Mouse (Mus musculus): ENCODE measurements at regions not wholly inside any gene's neighbourhood (a gene's known extent, or its start where the extent isn't known, plus 50 kb on each side); places are given as distances from the start of the nearest gene placed in this dataset.
"Not testable (repeated sequence)": the region's sequence is repeated elsewhere in the genome, so short reads cannot be mapped to it uniquely, and the experiment has no call there.

GRCm38 (mm10) chr8:96174996-96175395, 286.6 kb upstream of the Got2 start:
- DNase-seq (ENCODE audit: low read depth, low spot score): no peak

- DNase-seq (ENCODE audit: low read depth, low spot score): no peak
These were observed 276.6 kb upstream of the Got2 start for GRCm38 (mm10) chr8:96164933-96165332.

GRCm38 (mm10) chr8:96159899-96160298, 271.6 kb upstream of the Got2 start:
- DNase-seq (ENCODE audit: low read depth, low spot score): peak; percentile 11

- peak; percentile 48 for DNase-seq (ENCODE audit: low read depth, low spot score)
These were observed 264.3 kb upstream of the Got2 start for GRCm38 (mm10) chr8:96152496-96153250.

GRCm38 (mm10) chr8:96152056-96152455, 263.7 kb upstream of the Got2 start:
- no peak for DNase-seq (ENCODE audit: low read depth, low spot score)

- no peak for DNase-seq (ENCODE audit: low read depth, low spot score)
These were observed 262.7 kb upstream of the Got2 start for GRCm38 (mm10) chr8:96151065-96151472.

- DNase-seq (ENCODE audit: low read depth, low spot score): no peak
These were observed 243.8 kb upstream of the Got2 start for GRCm38 (mm10) chr8:96132183-96132582.

GRCm38 (mm10) chr8:96128329-96128728, 240.0 kb upstream of the Got2 start:
- peak; percentile 6 for DNase-seq (ENCODE audit: low read depth, low spot score)

- DNase-seq (ENCODE audit: low read depth, low spot score): no peak
These were observed 212.5 kb upstream of the Got2 start for GRCm38 (mm10) chr8:96100817-96101216.

GRCm38 (mm10) chr8:96092931-96093330, 204.6 kb upstream of the Got2 start:
- DNase-seq (ENCODE audit: low read depth, low spot score): no peak

GRCm38 (mm10) chr8:96090231-96090630, 201.9 kb upstream of the Got2 start:
- DNase-seq (ENCODE audit: low read depth, low spot score): no peak

- no peak for DNase-seq (ENCODE audit: low read depth, low spot score)
These were observed 180.0 kb upstream of the Got2 start for GRCm38 (mm10) chr8:96068306-96068705.

GRCm38 (mm10) chr8:96047686-96048085, 159.3 kb upstream of the Got2 start:
- no peak for DNase-seq (ENCODE audit: low read depth, low spot score)

GRCm38 (mm10) chr8:96042335-96042734, 154.0 kb upstream of the Got2 start:
- DNase-seq (ENCODE audit: low read depth, low spot score): peak; percentile 35

GRCm38 (mm10) chr8:96040216-96040615, 151.9 kb upstream of the Got2 start:
- DNase-seq (ENCODE audit: low read depth, low spot score): no peak

- DNase-seq (ENCODE audit: low read depth, low spot score): not testable (repeated sequence)
These were observed 130.4 kb upstream of the Got2 start for GRCm38 (mm10) chr8:96018742-96019141.

GRCm38 (mm10) chr8:96012002-96012401, 123.7 kb upstream of the Got2 start:
- DNase-seq (ENCODE audit: low read depth, low spot score): no peak

GRCm38 (mm10) chr8:95991826-95992463, 103.6 kb upstream of the Got2 start:
- no peak for DNase-seq (ENCODE audit: low read depth, low spot score)

GRCm38 (mm10) chr8:95988616-95989380, 100.5 kb upstream of the Got2 start:
- DNase-seq (ENCODE audit: low read depth, low spot score): no peak

- no peak for DNase-seq (ENCODE audit: low read depth, low spot score)
These were observed 98.7 kb upstream of the Got2 start for GRCm38 (mm10) chr8:95987011-95987440.

- DNase-seq (ENCODE audit: low read depth, low spot score): no peak
These were observed 98.1 kb upstream of the Got2 start for GRCm38 (mm10) chr8:95986410-95986809.

GRCm38 (mm10) chr8:95983690-95984089, 95.3 kb upstream of the Got2 start:
- no peak for DNase-seq (ENCODE audit: low read depth, low spot score)

Measured in forelimb bud, embryonic 11.5 days (tissue).